Mouse (Mus musculus) splenic B cell, adult 2 months (primary cell): ENCODE measurements around the gene Mfap1a.
"Not testable (repeated sequence)": the region's sequence is repeated elsewhere in the genome, so short reads cannot be mapped to it uniquely, and the experiment has no call there.

Experiments
- DNase-seq: peaks from one replicate; pipeline ENCODE4 v3.0.0-alpha.2; 2011; ENCODE audit warnings: low read depth, low spot score
- H3K27me3 ChIP-seq: 2 replicates; pipeline ENCODE4 v1.6.1; 2012; ENCODE audit warnings: mild to moderate bottlenecking, low read length, moderate library complexity, mixed read lengths; ENCODE audit not compliant: control insufficient read depth, poor library complexity, insufficient read depth, severe bottlenecking
- H3K36me3 ChIP-seq: 2 replicates; pipeline ENCODE4 v1.6.1; 2012; ENCODE audit warnings: mild to moderate bottlenecking, low read length, moderate library complexity, mixed read lengths; ENCODE audit not compliant: control insufficient read depth, poor library complexity, insufficient read depth, severe bottlenecking

The Mfap1a gene

DNA sequence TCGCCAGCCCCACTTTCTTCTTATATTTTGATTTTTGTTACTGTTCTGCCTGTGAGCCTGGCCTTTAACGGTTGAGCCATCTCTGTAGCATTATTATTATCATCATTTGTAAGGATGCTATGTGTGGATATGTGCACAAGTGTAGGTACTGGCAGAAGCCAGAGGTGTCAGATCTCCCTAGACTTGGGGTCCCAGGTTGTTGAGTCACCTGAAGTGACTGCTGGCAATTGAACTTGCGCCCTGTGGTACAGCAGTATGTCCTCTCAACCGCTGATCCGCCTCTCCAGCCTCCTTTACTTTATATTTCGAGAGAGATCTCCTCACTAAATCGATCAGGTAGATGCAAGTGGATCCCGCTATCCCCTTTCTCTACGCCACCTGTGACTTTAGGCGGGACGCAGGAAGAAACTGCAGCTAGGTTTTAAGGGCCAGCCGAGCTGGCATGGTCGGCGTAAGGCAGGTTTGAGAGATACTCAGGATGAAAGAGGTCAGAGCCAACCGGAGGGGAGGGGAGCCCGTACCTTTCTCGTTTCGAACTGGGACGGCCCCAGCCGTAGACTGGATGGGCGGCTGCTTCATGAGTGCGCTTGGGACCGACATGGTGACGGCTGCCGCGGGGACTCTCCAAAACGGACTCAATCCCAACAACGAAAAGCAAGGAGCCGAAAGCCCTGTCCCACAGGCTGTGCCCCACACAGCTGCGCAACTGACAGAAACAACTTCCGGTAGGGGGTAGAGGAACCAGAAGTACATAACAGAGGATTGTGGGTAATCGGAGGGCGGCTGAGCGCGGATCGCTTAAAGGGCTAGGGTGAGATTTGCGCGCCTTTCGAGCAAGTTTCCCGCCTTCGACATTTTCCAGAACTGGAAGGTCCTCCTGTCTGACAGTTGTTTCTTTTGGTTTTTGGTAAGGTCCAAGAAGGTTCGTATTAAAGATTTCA lies at the start of gene Mfap1a, which contains the start of gene Wdr76:
Gene Mfap1a, minus strand, starts transcription at position 724 of the 941 bp plus-strand sequence.
Gene Wdr76, plus strand, starts transcription at position 782 of the 941 bp plus-strand sequence.
- not testable (repeated sequence) for H3K36me3 ChIP-seq, H3K27me3 ChIP-seq
- DNase-seq = peak; percentile 88

DNA sequence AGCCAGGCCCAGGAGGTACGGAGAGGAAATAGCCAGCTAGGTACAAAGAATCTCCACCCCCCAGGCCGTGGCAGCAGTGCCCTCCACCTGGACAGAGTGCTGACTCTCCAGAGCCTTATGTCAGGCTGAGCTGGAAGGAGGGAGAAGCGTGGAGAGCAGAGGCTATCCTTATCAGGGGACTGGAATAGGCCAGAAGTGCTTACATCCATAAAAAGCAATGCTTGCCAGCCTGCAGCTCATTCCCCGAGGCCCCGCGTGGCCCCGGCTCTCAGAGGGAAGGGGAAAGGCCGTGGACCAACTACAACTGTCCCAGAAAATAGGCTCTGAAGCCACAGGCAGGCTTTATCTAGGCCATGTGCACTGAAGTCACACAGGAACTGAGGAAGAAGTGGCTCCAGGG lies 44.8 kb upstream of the Mfap1a start:
- Histone ChIP-seq H3K27me3 (no peaks in the 10 kb centered on the region), H3K36me3 (no peaks in the 10 kb centered on the region)
- DNase-seq = no peak

- DNase-seq = no peak
- no peaks in the 10 kb centered on the region for H3K36me3 ChIP-seq
- H3K27me3 ChIP-seq = no peaks in the 10 kb centered on the region
These were observed 43.2 kb upstream of the Mfap1a start for GRCm38 (mm10) chr2:121549630-121550029.

GRCm38 (mm10) chr2:121544829-121545228 lies 38.4 kb upstream of the Mfap1a start:
- H3K27me3 ChIP-seq = no peaks in the 10 kb centered on the region
- DNase-seq = no peak
- H3K36me3 ChIP-seq = peaks cover 6% of the 10 kb centered on the region; the same call in 1 of the 2 replicates

DNA sequence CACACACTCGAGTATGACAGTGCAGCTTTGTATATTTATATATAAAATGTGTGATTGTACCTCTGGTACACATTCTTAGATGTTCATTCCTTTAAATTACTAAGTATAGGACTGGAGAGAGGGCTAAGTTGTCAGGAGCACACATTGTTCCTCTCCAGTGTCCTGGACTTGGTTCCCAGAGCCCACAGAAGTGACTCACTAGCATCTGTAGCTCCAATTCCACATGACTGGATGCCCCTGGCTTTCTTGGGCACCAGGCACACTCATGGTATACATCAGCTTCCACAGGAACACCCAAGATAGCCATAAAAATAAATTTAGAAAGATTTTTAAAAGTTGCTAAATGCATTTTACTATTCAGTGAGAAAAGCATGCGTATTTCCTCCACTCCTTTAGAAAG lies 18.6 kb upstream of the Mfap1a start:
- DNase-seq = no peak
- H3K27me3 ChIP-seq = no peaks in the 10 kb centered on the region
- no peaks in the 10 kb centered on the region; the same call in 1 of the 2 replicates for H3K36me3 ChIP-seq

DNA sequence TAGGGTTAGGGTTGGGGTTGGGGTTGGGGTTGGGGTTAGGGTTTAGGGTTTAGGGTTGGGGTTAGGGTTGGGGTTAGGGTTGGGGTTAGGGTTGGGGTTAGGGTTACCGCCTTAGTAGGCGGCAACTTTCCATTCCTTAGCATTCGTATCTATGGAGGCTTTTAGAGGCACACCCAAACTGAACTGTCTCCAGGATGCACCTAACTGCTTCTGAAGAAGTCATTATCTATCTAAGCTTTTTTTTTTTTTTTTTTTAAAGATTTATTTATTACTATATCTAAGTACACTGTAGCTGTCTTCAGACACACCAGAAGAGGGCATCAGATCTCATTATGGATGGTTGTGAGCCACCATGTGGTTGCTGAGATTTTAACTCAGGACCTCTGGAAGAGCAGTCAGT lies 16.4 kb upstream of the Mfap1a start:
- not testable (repeated sequence) for DNase-seq, H3K36me3 ChIP-seq, H3K27me3 ChIP-seq

- no peak for DNase-seq
- H3K27me3 ChIP-seq = no peaks in the 10 kb centered on the region
- no peaks in the 10 kb centered on the region; the same call in 1 of the 2 replicates for H3K36me3 ChIP-seq
These were observed 15.5 kb upstream of the Mfap1a start for GRCm38 (mm10) chr2:121522006-121522405.

DNA sequence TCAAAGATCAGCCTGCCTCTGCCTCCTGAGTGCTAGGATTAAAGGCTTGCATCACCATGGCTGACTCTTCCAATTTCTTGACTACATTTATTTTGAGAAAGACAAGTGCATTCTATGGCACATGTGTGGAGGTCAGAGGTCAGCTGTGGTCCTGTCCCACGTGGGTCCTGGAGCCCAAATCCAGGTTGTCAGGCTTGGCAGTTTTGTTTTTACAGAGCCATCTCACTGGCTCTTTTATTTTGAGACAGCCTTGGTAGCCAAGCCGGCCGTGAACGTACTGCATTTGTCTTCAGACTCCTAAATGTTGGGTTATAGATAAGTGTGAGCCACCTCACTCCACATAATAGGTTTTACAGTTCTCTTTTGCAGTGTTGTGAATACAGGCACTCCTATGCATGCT lies 12.2 kb upstream of the Mfap1a start:
- DNase-seq, H3K36me3 ChIP-seq, H3K27me3 ChIP-seq: not testable (repeated sequence)

DNA sequence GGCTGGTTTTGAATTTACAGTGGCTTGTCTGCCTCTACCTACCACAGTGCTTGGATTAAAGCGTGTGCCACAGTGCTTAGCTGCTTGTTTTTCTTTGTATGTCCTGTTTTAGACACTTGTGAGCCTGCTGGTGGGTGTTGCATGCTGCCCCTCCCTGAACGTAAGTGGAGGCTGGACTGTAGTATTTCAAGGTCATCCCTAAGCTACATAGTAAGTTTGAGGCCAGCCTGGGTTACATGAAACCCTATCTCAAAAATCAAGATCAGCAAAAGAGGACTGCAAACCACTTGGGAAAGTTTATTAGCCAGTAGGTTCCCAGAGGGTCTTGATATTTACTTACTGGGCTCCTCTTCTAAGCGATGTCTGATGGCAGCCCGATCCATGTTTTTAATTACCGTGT lies 11.6 kb upstream of the Mfap1a start:
- H3K36me3 ChIP-seq = no peaks in the 10 kb centered on the region; the same call in 1 of the 2 replicates
- H3K27me3 ChIP-seq = no peaks in the 10 kb centered on the region
- DNase-seq = no peak

DNA sequence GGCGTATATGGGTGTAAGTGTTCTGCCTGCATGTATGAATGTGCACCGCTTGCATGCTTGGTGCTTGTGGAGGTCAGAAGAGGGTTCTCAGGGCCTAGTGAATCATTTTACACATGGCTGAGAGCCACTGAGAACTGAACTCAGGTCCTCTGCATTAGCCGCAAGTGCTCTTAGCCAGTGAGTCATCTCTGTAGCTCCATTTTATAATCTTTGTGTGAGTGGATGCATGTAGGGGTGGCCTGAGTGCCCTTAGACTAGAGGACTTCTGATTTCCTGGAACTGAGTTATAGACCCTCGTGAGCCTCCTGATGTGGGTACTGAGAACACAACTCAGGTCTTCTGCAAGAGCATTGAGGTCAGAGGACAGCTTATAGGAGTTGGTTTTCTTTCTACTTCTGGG lies 7.7 kb upstream of the Mfap1a start:
- H3K36me3 ChIP-seq = peaks cover 2% of the 10 kb centered on the region; the same call in 1 of the 2 replicates
- no peaks in the 10 kb centered on the region for H3K27me3 ChIP-seq
- DNase-seq = no peak

- H3K36me3 ChIP-seq, H3K27me3 ChIP-seq, DNase-seq: not testable (repeated sequence)
These were observed 6.7 kb upstream of the Mfap1a start for GRCm38 (mm10) chr2:121512991-121513765.

DNA sequence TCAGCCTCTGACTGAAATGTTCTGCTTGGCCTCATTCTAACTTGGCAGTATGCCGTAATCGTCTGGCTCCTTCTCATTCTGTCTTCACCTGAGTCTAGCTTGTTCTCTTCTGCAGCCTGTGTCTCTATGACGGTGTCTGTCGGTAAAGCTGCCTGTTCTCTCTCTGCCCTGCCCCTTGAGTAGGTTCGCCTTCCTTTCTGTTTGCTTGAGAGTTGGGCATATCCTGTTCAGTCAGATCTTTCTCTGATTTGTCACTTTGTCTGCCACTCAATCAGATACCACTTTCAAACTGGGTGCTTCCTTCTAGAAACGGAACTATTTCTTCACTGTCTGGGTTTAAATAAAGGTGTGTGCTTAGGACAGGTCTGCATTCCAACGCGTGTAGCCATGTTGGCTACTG lies 4.9 kb upstream of the Mfap1a start:
- no peaks in the 10 kb centered on the region for H3K27me3 ChIP-seq
- H3K36me3 ChIP-seq = peaks cover 2% of the 10 kb centered on the region; the same call in 1 of the 2 replicates
- DNase-seq = no peak

DNA sequence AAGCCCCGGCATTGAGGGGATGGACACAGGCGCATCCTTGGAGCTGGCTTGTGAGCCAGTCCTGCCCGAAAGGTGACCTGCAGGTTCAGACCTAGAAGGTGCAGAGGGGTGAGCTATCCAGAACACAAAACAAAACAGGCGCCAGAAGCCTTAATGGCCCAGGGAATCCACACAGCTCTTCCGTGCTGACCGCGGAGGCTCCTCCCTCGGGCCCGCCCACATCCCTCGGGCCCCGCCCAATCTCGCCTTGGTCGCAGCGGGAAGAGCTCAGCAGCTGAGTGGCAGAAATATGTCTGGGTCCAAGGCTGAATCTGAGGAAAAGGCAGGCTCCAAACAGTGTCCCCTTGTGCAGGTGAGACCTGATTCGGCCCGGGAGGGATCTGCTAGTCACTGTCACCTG lies 3.1 kb upstream of the Mfap1a start:
- peaks cover 2% of the 10 kb centered on the region; the same call in 1 of the 2 replicates for H3K36me3 ChIP-seq
- DNase-seq = peak; percentile 48
- H3K27me3 ChIP-seq = no peaks in the 10 kb centered on the region

DNA sequence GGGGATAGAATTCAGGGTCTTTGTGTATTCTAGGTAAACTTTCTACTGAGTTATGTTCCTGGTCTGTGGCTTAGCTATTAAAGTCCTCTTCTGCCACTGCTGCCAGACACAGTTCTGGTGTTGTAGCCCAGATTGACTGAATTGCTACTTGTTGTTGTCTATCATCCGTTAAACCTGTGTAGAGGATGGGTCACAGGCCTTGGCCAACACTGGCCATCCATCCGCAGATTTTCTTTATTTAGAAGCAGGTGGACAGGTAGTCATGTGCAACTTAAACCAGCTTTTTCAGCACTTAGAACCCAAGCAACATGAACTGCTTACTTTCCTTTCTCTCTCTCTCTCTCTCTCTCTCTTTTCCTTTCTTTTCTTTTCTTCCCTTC lies 1.5 kb upstream of the Mfap1a start:
- Histone ChIP-seq H3K27me3 (no peaks in the 10 kb centered on the region), H3K36me3 (peaks cover 5% of the 10 kb centered on the region; the same call in 1 of the 2 replicates)
- no peak for DNase-seq
